Mouse (Mus musculus) liver, embryonic 13.5 days (tissue): ENCODE measurements around the gene Mdfic. TPM values are rescaled to one million over a fixed set of nuclear protein-coding genes. Genes with fewer than 3 reads are reported as not detected.
"Not testable (repeated sequence)": the region's sequence is repeated elsewhere in the genome, so short reads cannot be mapped to it uniquely, and the experiment has no call there.

Source experiments
- ATAC-seq: fragments of 200-750 bp; cut with Nextera tagmentation; 2 replicates; pipeline ENCODE4 v1.8.0; 2017; ENCODE audit warnings: low read depth, mild to moderate bottlenecking, moderate number of reproducible peaks, moderate library complexity
- DNase-seq: peaks from one replicate; pipeline ENCODE4 v3.0.0; 2022
- H3K27ac ChIP-seq: fragments of 300-500 bp; sonication (generic); 2 replicates; pipeline ENCODE4 v1.5.1; 2015; ENCODE audit warnings: moderate library complexity, mild to moderate bottlenecking, inconsistent platforms
- H3K27me3 ChIP-seq: fragments of 300-500 bp; sonication (generic); 2 replicates; pipeline ENCODE4 v1.6.1; 2015; ENCODE audit warnings: mild to moderate bottlenecking, inconsistent platforms
- H3K36me3 ChIP-seq: fragments of 300-500 bp; sonication (generic); 2 replicates; pipeline ENCODE4 v1.6.1; 2015; ENCODE audit warnings: mild to moderate bottlenecking, inconsistent platforms
- H3K4me1 ChIP-seq: fragments of 300-500 bp; sonication (generic); replicated peaks from 2 replicates; pipeline ENCODE4 v1.6.1; 2015; ENCODE audit warnings: inconsistent platforms
- H3K4me2 ChIP-seq: fragments of 300-500 bp; sonication (generic); 2 replicates; pipeline ENCODE4 v1.6.1; 2015; ENCODE audit warnings: inconsistent platforms, mild to moderate bottlenecking, moderate library complexity
- H3K4me3 ChIP-seq: fragments of 300-500 bp; sonication (generic); replicated peaks from 2 replicates; pipeline ENCODE4 v1.5.1; 2015; ENCODE audit warnings: mild to moderate bottlenecking, inconsistent platforms
- H3K9ac ChIP-seq: fragments of 300-500 bp; sonication (generic); 2 replicates; pipeline ENCODE4 v1.6.1; 2015; ENCODE audit warnings: mild to moderate bottlenecking, inconsistent platforms
- H3K9me3 ChIP-seq: fragments of 300-500 bp; sonication (generic); replicated peaks from 2 replicates; pipeline ENCODE4 v1.6.1; 2016; ENCODE audit warnings: inconsistent platforms
- WGBS: fragments of 180-500 bp; shearing (Covaris S2); methylation state at CpG from one replicate; pipeline ENCODE4 v1.1.7; 2015; ENCODE audit not compliant: insufficient replicate concordance; 5-methylcytosine and 5-hydroxymethylcytosine counted together
- polyA plus RNA-seq: library from polyadenylated mRNA; unstranded; fragments of >200 nt; fragmentation: Nextera tagmentation; extraction: Ambion mirVana; gene quantifications from 2 replicates; pipeline ENCODE4 v1.2.1, GENCODE M21; 2015

The Mdfic gene
- polyA plus RNA-seq: 0.96 and 1.3 TPM in 2 replicates

DNA sequence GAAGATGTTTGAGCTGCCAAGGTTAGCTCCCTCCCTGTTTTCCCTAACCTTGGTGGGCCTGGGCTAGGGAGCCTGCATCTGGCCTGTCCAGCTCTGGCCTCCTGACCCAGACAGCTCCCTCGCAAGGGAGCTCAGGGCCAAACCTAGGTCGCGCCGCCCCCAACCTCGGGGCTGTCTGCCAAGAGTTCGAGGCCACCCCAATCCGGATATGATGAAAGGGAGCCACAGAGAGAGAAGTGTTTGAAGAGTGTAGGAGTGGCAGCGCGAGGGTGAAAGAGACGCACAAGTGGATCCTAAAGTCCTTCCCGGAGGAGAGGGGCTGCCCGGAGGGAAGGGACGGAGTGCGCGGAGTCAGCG, at the start of gene Mdfic:
Gene Mdfic (plus strand): TSS at position 201 of the 357 bp plus-strand sequence.
- WGBS: 4% methylated on average over 16 of the region's 16 CpGs
- H3K27me3 ChIP-seq: peaks cover 18% of the 10 kb centered on the region
- H3K9me3 ChIP-seq: no peaks in the 10 kb centered on the region
- peak within 1 kb of the TSS; percentile 64 for H3K4me2 ChIP-seq
- H3K27ac ChIP-seq: peak within 1 kb of the TSS; percentile 47; the same call in 1 of the 2 replicates
- peak within 1 kb of the TSS; percentile 60 for H3K4me3 ChIP-seq
- peak within 1 kb of the TSS; percentile 69 for H3K9ac ChIP-seq
- ATAC-seq (peak; percentile 62), DNase-seq (no peak)
- H3K4me1 ChIP-seq: no peaks in the 10 kb centered on the region
- no peaks in the 10 kb centered on the region for H3K36me3 ChIP-seq

GRCm38 (mm10) chr6:15671364-15671763, 49.1 kb upstream of the Mdfic start:
- Histone ChIP-seq H3K9ac (no peak overlapping the region), H3K9me3 (no peaks in the 10 kb centered on the region), H3K4me1 (no peaks in the 10 kb centered on the region), H3K27me3 (no peaks in the 10 kb centered on the region), H3K36me3 (no peaks in the 10 kb centered on the region), H3K4me3 (no peak overlapping the region), H3K27ac (no peak overlapping the region), H3K4me2 (no peak overlapping the region)
- no peak for DNase-seq
- no peak for ATAC-seq

GRCm38 (mm10) chr6:15710080-15710479, 10.4 kb upstream of the Mdfic start:
- H3K9ac ChIP-seq: no peak overlapping the region
- H3K27me3 ChIP-seq: no peaks in the 10 kb centered on the region
- no peak overlapping the region for H3K4me3 ChIP-seq
- no peak overlapping the region for H3K27ac ChIP-seq
- DNase-seq (no peak), ATAC-seq (no peak)
- 64% methylated on average over 4 of the region's 4 CpGs for WGBS
- H3K9me3 ChIP-seq: no peaks in the 10 kb centered on the region
- no peaks in the 10 kb centered on the region for H3K36me3 ChIP-seq
- H3K4me2 ChIP-seq: no peak overlapping the region
- H3K4me1 ChIP-seq: no peaks in the 10 kb centered on the region

GRCm38 (mm10) chr6:15710706-15711105, 9.8 kb upstream of the Mdfic start:
- Histone ChIP-seq H3K9ac (no peak overlapping the region), H3K36me3 (no peaks in the 10 kb centered on the region), H3K4me2 (no peak overlapping the region), H3K9me3 (no peaks in the 10 kb centered on the region), H3K4me3 (no peak overlapping the region), H3K27me3 (no peaks in the 10 kb centered on the region), H3K27ac (no peak overlapping the region), H3K4me1 (no peaks in the 10 kb centered on the region)
- DNase-seq: no peak
- ATAC-seq: no peak
- 67% methylated on average over 7 of the region's 7 CpGs for WGBS

DNA sequence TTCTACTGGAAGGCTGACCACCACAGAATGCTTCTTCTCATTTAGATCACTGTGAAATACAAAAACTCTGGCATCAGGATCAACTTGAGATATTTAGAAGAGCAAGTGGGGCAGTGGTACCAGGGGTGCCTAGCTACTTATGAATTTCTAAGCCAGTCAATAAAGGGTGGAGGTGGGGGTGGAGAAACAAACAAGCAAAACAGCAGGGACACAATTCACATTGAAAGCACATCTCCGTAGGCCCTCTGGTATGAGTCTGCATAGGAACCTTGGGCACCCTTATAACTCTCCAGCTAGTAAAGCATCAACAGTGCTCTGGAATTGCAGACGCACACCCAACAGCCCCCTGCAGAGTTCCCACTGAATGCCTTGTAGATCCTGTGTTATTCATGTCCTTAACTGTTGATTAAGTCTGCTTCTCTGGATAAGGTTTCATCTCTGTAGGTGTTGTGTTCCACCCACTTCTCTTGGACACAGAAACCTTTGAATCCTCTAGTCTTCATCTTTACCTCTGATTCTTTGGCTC, 7.5 kb upstream of the Mdfic start:
- DNase-seq (no peak), ATAC-seq (no peak)
- Histone ChIP-seq H3K27me3 (no peaks in the 10 kb centered on the region), H3K27ac (no peak overlapping the region), H3K9me3 (no peaks in the 10 kb centered on the region), H3K9ac (no peak overlapping the region), H3K36me3 (no peaks in the 10 kb centered on the region), H3K4me2 (no peak overlapping the region), H3K4me1 (no peaks in the 10 kb centered on the region), H3K4me3 (no peak overlapping the region)
- 64% methylated on average over 2 of the region's 2 CpGs for WGBS

DNA sequence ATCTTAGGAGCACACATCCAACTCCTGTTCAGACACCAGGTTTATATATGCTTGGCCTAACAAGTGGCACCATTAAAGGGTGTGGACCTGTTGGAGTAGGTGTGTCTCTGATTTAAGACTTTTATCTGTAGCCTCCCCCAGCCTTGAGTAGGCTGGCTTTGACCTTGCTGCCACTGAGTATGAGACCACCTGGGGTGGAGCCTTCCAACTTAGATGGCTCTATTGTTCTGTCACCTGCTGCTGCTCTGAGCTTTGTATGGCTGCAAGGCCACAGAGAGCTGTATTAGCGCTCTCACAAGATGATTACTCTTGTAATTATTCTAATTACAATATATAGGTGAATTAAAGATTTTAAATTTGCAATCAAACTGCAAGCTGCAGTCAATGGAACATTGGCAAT, 6.4 kb upstream of the Mdfic start:
- H3K36me3 ChIP-seq, DNase-seq: not testable (repeated sequence)
- 77% methylated on average over 1 of the region's 1 CpGs for WGBS

GRCm38 (mm10) chr6:15714996-15715844, 5.2 kb upstream of the Mdfic start:
- no peak for ATAC-seq
- H3K27ac ChIP-seq: no peak overlapping the region
- H3K27me3 ChIP-seq: peaks cover 4% of the 10 kb centered on the region; the same call in 1 of the 2 replicates
- no peak overlapping the region for H3K9ac ChIP-seq
- H3K4me2 ChIP-seq: no peak overlapping the region
- 82% methylated on average over 2 of the region's 2 CpGs for WGBS
- no peaks in the 10 kb centered on the region for H3K36me3 ChIP-seq
- H3K4me1 ChIP-seq: no peaks in the 10 kb centered on the region
- no peaks in the 10 kb centered on the region for H3K9me3 ChIP-seq
- no peak for DNase-seq
- no peak overlapping the region for H3K4me3 ChIP-seq

More for the DNA sequence above, 6.4 kb upstream of the Mdfic start:
- not testable (repeated sequence) for H3K27ac ChIP-seq, H3K4me1 ChIP-seq, H3K4me3 ChIP-seq, H3K27me3 ChIP-seq, ATAC-seq, H3K4me2 ChIP-seq, H3K9me3 ChIP-seq, H3K9ac ChIP-seq

DNA sequence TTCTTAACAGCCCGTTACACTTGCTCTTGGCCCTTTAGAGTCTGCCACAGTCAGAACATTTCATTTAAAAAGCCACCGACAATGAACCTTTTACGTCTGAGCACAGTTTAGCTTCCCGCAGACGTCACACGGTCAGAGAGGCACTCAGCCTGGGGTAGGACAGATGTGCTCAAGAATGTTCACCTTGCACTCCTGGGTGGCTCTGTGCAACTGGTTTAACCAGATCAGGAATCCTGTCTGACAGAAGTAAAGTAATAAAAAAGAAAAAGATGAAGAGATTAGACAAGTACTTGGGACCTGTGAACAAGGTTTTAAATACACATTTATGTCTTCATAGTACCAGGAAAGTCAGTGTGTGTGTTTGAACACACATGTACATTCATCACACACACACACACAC, 542 bp upstream of the Mdfic start:
- 74% methylated on average over 6 of the region's 6 CpGs for WGBS
- ATAC-seq: no peak

GRCm38 (mm10) chr6:15720818-15721715, 606 bp downstream of the Mdfic start:
- Histone ChIP-seq H3K36me3 (no peaks in the 10 kb centered on the region), H3K27me3 (peaks cover 18% of the 10 kb centered on the region), H3K4me2 (peak overlapping the region; percentile 64), H3K9ac (peak overlapping the region; percentile 69), H3K4me1 (no peaks in the 10 kb centered on the region), H3K9me3 (no peaks in the 10 kb centered on the region), H3K27ac (peak overlapping the region; percentile 47; the same call in 1 of the 2 replicates), H3K4me3 (peak overlapping the region; percentile 60)
- ATAC-seq (peak; percentile 66), DNase-seq (no peak)
- under 1% methylated on average over 60 of the region's 60 CpGs for WGBS

More for the DNA sequence above, 542 bp upstream of the Mdfic start:
- no peak overlapping the region for H3K27ac ChIP-seq
- H3K36me3 ChIP-seq: no peaks in the 10 kb centered on the region
- DNase-seq: no peak
- no peaks in the 10 kb centered on the region for H3K4me1 ChIP-seq
- H3K9me3 ChIP-seq: no peaks in the 10 kb centered on the region
- H3K4me3 ChIP-seq: no peak overlapping the region
- H3K4me2 ChIP-seq: no peak overlapping the region
- peaks cover 18% of the 10 kb centered on the region for H3K27me3 ChIP-seq
- no peak overlapping the region for H3K9ac ChIP-seq

DNA sequence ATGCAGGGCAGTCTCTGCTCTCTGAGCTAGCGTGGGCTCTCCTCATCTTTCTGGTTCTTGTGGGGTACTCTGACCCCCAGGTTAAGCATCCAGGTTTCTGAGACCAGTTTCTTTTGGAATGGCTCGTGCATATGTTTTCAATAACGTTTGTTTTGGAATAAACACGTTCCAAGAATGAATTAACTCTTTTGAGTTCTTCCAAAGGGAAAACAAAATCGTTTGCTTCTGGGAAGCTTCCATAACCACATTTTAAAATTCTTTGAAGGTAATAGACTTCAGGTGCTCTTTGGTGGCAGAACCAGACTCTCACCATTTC, 1.2 kb downstream of the Mdfic start:
- no peaks in the 10 kb centered on the region for H3K9me3 ChIP-seq
- H3K4me1 ChIP-seq: no peaks in the 10 kb centered on the region
- H3K4me2 ChIP-seq: peak overlapping the region; percentile 64
- H3K36me3 ChIP-seq: no peaks in the 10 kb centered on the region
- peak overlapping the region; percentile 60 for H3K4me3 ChIP-seq
- no peak for DNase-seq
- H3K27ac ChIP-seq: no peak overlapping the region
- peak overlapping the region; percentile 69; the same call in 1 of the 2 replicates for H3K9ac ChIP-seq
- 26% methylated on average over 5 of the region's 5 CpGs for WGBS
- no peak for ATAC-seq
- peaks cover 18% of the 10 kb centered on the region for H3K27me3 ChIP-seq

DNA sequence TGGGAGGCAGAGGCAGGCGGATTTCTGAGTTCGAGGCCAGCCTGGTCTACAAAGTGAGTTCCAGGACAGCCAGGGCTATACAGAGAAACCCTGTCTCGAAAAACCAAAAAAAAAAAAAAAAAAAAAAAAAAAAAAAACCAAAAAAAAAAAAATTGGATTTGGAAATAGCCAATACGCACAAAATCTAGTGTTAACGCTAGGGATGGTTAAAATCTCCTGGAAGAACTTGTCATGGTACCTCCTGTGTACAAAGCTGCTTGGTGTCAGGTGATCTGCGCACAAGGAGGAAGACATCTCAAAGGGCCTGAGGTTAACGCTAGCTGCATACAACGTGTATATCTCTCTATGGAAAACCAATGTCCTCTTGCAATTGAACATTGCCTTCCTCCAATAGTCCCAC, 2.2 kb downstream of the Mdfic start:
- not testable (repeated sequence) for H3K27ac ChIP-seq, H3K9me3 ChIP-seq, H3K4me1 ChIP-seq, H3K9ac ChIP-seq, ATAC-seq, H3K4me2 ChIP-seq, H3K4me3 ChIP-seq, DNase-seq, H3K36me3 ChIP-seq
- H3K27me3 ChIP-seq: peaks cover 18% of the 10 kb centered on the region
- 79% methylated on average over 7 of the region's 8 CpGs for WGBS
